Mouse (Mus musculus) gastrocnemius, postnatal 10 days (tissue): Measurements from ENCODE around the gene Trim15. TPM values are rescaled to one million over a fixed set of nuclear protein-coding genes. Genes with fewer than 3 reads are reported as not detected.
"Not testable (repeated sequence)": the region's sequence is repeated elsewhere in the genome, so short reads cannot be mapped to it uniquely, and the experiment has no call there.

Source experiments
- DNase-seq: peaks from one replicate; pipeline ENCODE4 v3.0.0; 2021; ENCODE audit warnings: mixed read lengths
- long read RNA-seq, 2 experiments: library from polyadenylated mRNA; stranded (forward); transcript quantifications; one replicate each; pipeline ENCODE4 v2.0.0; 2021
- total RNA-seq, 2 experiments: library from RNA; stranded (reverse); gene quantifications; 2 replicates each; pipeline ENCODE4 v1.2.3; 2021

Trim15 gene
- total RNA-seq, result not detected
- long read RNA-seq, experiment 1, result 0 reads
- long read RNA-seq, experiment 2, result 0 reads

- DNase-seq, result no peak
These were observed at the start of gene Trim15 for GRCm38 (mm10) chr17:36866719-36867527. Gene Trim15, minus strand, starts transcription at chr17:36867210.

GRCm38 (mm10) chr17:36915076-36915475 lies 48.1 kb upstream of the Trim15 start:
- DNase-seq, result peak; percentile 68

GRCm38 (mm10) chr17:36914108-36914507 lies 47.1 kb upstream of the Trim15 start:
- peak; percentile 81 for DNase-seq

- DNase-seq, result no peak
These were observed 45.0 kb upstream of the Trim15 start for GRCm38 (mm10) chr17:36912031-36912430.

GRCm38 (mm10) chr17:36909802-36910201 lies 42.8 kb upstream of the Trim15 start:
- DNase-seq, result no peak

GRCm38 (mm10) chr17:36908235-36908634 lies 41.2 kb upstream of the Trim15 start:
- DNase-seq, result no peak

- DNase-seq, result no peak
These were observed 36.6 kb upstream of the Trim15 start for GRCm38 (mm10) chr17:36903651-36904050.

GRCm38 (mm10) chr17:36900691-36901090 lies 33.7 kb upstream of the Trim15 start:
- DNase-seq, result no peak

GRCm38 (mm10) chr17:36900001-36900400 lies 33.0 kb upstream of the Trim15 start:
- no peak for DNase-seq

- DNase-seq, result no peak
These were observed 32.4 kb upstream of the Trim15 start for GRCm38 (mm10) chr17:36899376-36899775.

- DNase-seq, result no peak
These were observed 30.7 kb upstream of the Trim15 start, which contains the start of gene Trim31 for GRCm38 (mm10) chr17:36897552-36898205. Gene Trim31, plus strand, starts transcription at chr17:36898118.

GRCm38 (mm10) chr17:36897065-36897464 lies 30.1 kb upstream of the Trim15 start:
- no peak for DNase-seq

GRCm38 (mm10) chr17:36896583-36896982 lies 29.6 kb upstream of the Trim15 start:
- DNase-seq, result peak; percentile 13

GRCm38 (mm10) chr17:36893387-36893786 lies 26.4 kb upstream of the Trim15 start:
- DNase-seq, result no peak

- DNase-seq, result peak; percentile 24
These were observed 25.4 kb upstream of the Trim15 start for GRCm38 (mm10) chr17:36892362-36892761.

GRCm38 (mm10) chr17:36891496-36891895 lies 24.5 kb upstream of the Trim15 start:
- not testable (repeated sequence) for DNase-seq

- DNase-seq, result no peak
These were observed 23.3 kb upstream of the Trim15 start, which contains the start of gene Trim40 for GRCm38 (mm10) chr17:36890073-36890903. Gene Trim40, minus strand, starts transcription at chr17:36890123.

- DNase-seq, result no peak
These were observed 18.3 kb upstream of the Trim15 start for GRCm38 (mm10) chr17:36885132-36885790.

- DNase-seq, result no peak
These were observed 16.3 kb upstream of the Trim15 start for GRCm38 (mm10) chr17:36883350-36883749.

- DNase-seq, result no peak
These were observed 7.6 kb upstream of the Trim15 start for GRCm38 (mm10) chr17:36874636-36875035.

- DNase-seq, result peak; percentile 46
These were observed 3.2 kb upstream of the Trim15 start for GRCm38 (mm10) chr17:36869955-36870810.
